Mouse (Mus musculus) urinary bladder, postnatal 0 days (tissue): Measurements from ENCODE around the gene Stub1. TPM values are rescaled to one million over a fixed set of nuclear protein-coding genes. Genes with fewer than 3 reads are reported as not detected.

ENCODE experiments used
- microRNA-seq: library from miRNA; unstranded; fragments of <30 nt; microRNA quantifications from one replicate; pipeline ENCODE4, GENCODE M21; 2016
- polyA plus RNA-seq: library from polyadenylated mRNA; unstranded; fragments of >200 nt; fragmentation: Nextera tagmentation; extraction: Ambion mirVana; gene quantifications from 2 replicates; pipeline ENCODE4 v1.2.1, GENCODE M21; 2015

Stub1 gene
- polyA plus RNA-seq, 1 experiment from 2014 or later, result 207 TPM

Small RNA genes lying within 50 kb of the gene (microRNA-seq; reads per million reads assigned to microRNA genes)
- gene Mir3082 (not detected), gene Mir6966 (0.93 reads per million)

Other genes with a start within 250 kb of the Stub1 start
- gene Gng13, start 116.2 kb downstream of the Stub1 start, polyA plus RNA-seq, result 0.63 and 2.2 TPM in 2 replicates
- 6.3 and 7.4 TPM in 2 replicates for gene Chtf18, start 106.0 kb downstream of the Stub1 start, polyA plus RNA-seq
- 8.7 and 12.9 TPM in 2 replicates for gene Rpusd1, start 105.7 kb downstream of the Stub1 start, polyA plus RNA-seq
- gene Mslnl, start 97.4 kb downstream of the Stub1 start, polyA plus RNA-seq, result 0.06 and 0.07 TPM in 2 replicates
- 160 and 189 TPM in 2 replicates for gene Msln, start 79.0 kb downstream of the Stub1 start, polyA plus RNA-seq
- 19.4 and 20.0 TPM in 2 replicates for gene Narfl, start 59.6 kb downstream of the Stub1 start, polyA plus RNA-seq
- gene Haghl, start 47.7 kb downstream of the Stub1 start, polyA plus RNA-seq, result 37.6 and 41.6 TPM in 2 replicates
- gene Ccdc78, start 46.8 kb downstream of the Stub1 start, polyA plus RNA-seq, result 0.24 and 0.27 TPM in 2 replicates
- gene Fam173a, start 40.5 kb downstream of the Stub1 start, polyA plus RNA-seq, result 79.0 and 85.2 TPM in 2 replicates
- 0.25 TPM in 1 of 2 replicates, not detected in the other for gene AC134908.4, start 37.7 kb downstream of the Stub1 start, polyA plus RNA-seq
- gene Metrn, start 36.3 kb downstream of the Stub1 start, polyA plus RNA-seq, result 22.7 and 22.9 TPM in 2 replicates
- gene Fbxl16, start 24.3 kb downstream of the Stub1 start, polyA plus RNA-seq, result 1.4 and 1.8 TPM in 2 replicates
- gene Wdr24, start 9.8 kb downstream of the Stub1 start, polyA plus RNA-seq, result 10.9 and 11.6 TPM in 2 replicates
- 29.1 and 29.4 TPM in 2 replicates for gene Jmjd8, start 4.5 kb downstream of the Stub1 start, polyA plus RNA-seq
- 5.1 and 6.3 TPM in 2 replicates for gene Rhbdl1, start 3.9 kb upstream of the Stub1 start, polyA plus RNA-seq
- gene Gm20683, start 8.4 kb upstream of the Stub1 start, polyA plus RNA-seq, result 1.8 and 2.3 TPM in 2 replicates
- gene Rhot2, start 11.4 kb upstream of the Stub1 start, polyA plus RNA-seq, result 9.2 and 11.0 TPM in 2 replicates
- gene Wdr90, start 28.1 kb upstream of the Stub1 start, polyA plus RNA-seq, result 5.9 and 6.2 TPM in 2 replicates
- gene Mcrip2, start 35.4 kb upstream of the Stub1 start, polyA plus RNA-seq, result 13.1 and 18.2 TPM in 2 replicates
- 36.1 and 44.4 TPM in 2 replicates for gene Mettl26, start 41.7 kb upstream of the Stub1 start, polyA plus RNA-seq
- gene Wfikkn1, start 47.5 kb upstream of the Stub1 start, polyA plus RNA-seq, result 0.12 and 0.22 TPM in 2 replicates
- gene Rab40c, start 86.3 kb upstream of the Stub1 start, polyA plus RNA-seq, result 16.7 and 18.7 TPM in 2 replicates
- 27.5 and 29.1 TPM in 2 replicates for gene Pigq, start 111.5 kb upstream of the Stub1 start, polyA plus RNA-seq
- not detected in 2 replicates for gene Nhlrc4, start 111.6 kb upstream of the Stub1 start, polyA plus RNA-seq
- 0.07 TPM in 1 of 2 replicates, not detected in the other for gene A930017K11Rik, start 119.2 kb upstream of the Stub1 start, polyA plus RNA-seq
- gene Capn15, start 152.4 kb upstream of the Stub1 start, polyA plus RNA-seq, result 13.4 and 16.2 TPM in 2 replicates
- 7.8 and 8.2 TPM in 2 replicates for gene Rab11fip3, start 236.2 kb upstream of the Stub1 start, polyA plus RNA-seq